Mouse (Mus musculus): ENCODE measurements at regions not wholly inside any gene's neighbourhood (a gene's known extent, or its start where the extent isn't known, plus 50 kb on each side); places are given as distances from the start of the nearest gene placed in this dataset.
A peak's percentile ranks its signal among the peaks of the same experiment; 100 is the strongest.

GRCm38 (mm10) chr15:43926034-43926433 lies 3791.9 kb downstream of the 9330182O14Rik start:
- H3K9me3 ChIP-seq (ENCODE audit: control insufficient read depth, low read length) = no peaks in the 10 kb centered on the region
- H3K36me3 ChIP-seq (ENCODE audit: control insufficient read depth, insufficient read depth, low read length) = no peaks in the 10 kb centered on the region
- no peaks in the 10 kb centered on the region for H3K4me1 ChIP-seq (ENCODE audit: control insufficient read depth, insufficient read depth, low read length)
- WGBS = 88% methylated on average over 1 of the region's 1 CpGs
- no peak overlapping the region for H3K4me3 ChIP-seq (ENCODE audit: low read depth, low read length)
- H3K9ac ChIP-seq (replicated peaks; ENCODE audit: low read depth, low read length) = no peak overlapping the region
- H3K27ac ChIP-seq (ENCODE audit: low read depth, low read length) = no peak overlapping the region
- no peak for ATAC-seq (ENCODE audit: low read depth)
- H3K4me2 ChIP-seq (ENCODE audit: low read depth, low read length) = no peak overlapping the region
- H3K27me3 ChIP-seq (ENCODE audit: control insufficient read depth, insufficient read depth, low read length) = no peaks in the 10 kb centered on the region

DNA sequence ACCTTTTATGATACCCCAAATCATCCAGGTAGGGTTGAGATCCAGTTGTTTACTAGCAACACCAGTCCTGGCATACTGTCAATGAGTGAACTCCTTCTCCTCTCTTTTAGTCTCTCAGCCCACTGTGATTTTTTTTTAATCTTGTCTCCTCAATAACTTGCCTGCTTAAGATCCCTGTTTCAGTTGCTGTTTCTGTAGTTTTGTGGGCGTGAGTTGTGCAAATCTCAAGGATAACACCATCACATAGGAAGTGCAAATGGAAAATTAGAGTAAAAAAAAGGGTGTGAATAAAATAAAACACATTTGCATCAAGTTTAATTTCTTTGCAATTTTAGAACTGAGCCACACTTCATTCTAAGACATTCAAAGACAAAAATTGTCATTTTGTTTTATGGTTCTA lies 3799.4 kb downstream of the 9330182O14Rik start:
- H3K4me3 ChIP-seq (ENCODE audit: low read depth, low read length) = no peak overlapping the region
- H3K36me3 ChIP-seq (ENCODE audit: control insufficient read depth, insufficient read depth, low read length) = no peaks in the 10 kb centered on the region
- H3K27me3 ChIP-seq (ENCODE audit: control insufficient read depth, insufficient read depth, low read length) = no peaks in the 10 kb centered on the region
- H3K27ac ChIP-seq (ENCODE audit: low read depth, low read length) = no peak overlapping the region
- no peak for ATAC-seq (ENCODE audit: low read depth)
- no peak overlapping the region for H3K4me2 ChIP-seq (ENCODE audit: low read depth, low read length)
- H3K4me1 ChIP-seq (ENCODE audit: control insufficient read depth, insufficient read depth, low read length) = no peaks in the 10 kb centered on the region
- no peaks in the 10 kb centered on the region for H3K9me3 ChIP-seq (ENCODE audit: control insufficient read depth, low read length)
- no peak overlapping the region for H3K9ac ChIP-seq (replicated peaks; ENCODE audit: low read depth, low read length)
- WGBS = 85% methylated on average over 1 of the region's 1 CpGs

GRCm38 (mm10) chr15:43940424-43940823 lies 3806.3 kb downstream of the 9330182O14Rik start:
- WGBS = 43% methylated on average over 2 of the region's 2 CpGs
- ATAC-seq (ENCODE audit: low read depth) = peak; percentile 36; the same call in 1 of the 2 replicates
- Histone ChIP-seq H3K36me3 (ENCODE audit: control insufficient read depth, insufficient read depth, low read length) (no peaks in the 10 kb centered on the region), H3K4me2 (ENCODE audit: low read depth, low read length) (no peak overlapping the region), H3K4me1 (ENCODE audit: control insufficient read depth, insufficient read depth, low read length) (no peaks in the 10 kb centered on the region), H3K27me3 (ENCODE audit: control insufficient read depth, insufficient read depth, low read length) (no peaks in the 10 kb centered on the region), H3K4me3 (ENCODE audit: low read depth, low read length) (no peak overlapping the region), H3K9me3 (ENCODE audit: control insufficient read depth, low read length) (no peaks in the 10 kb centered on the region), H3K27ac (ENCODE audit: low read depth, low read length) (no peak overlapping the region), H3K9ac (replicated peaks; ENCODE audit: low read depth, low read length) (no peak overlapping the region)

- Histone ChIP-seq H3K4me2 (ENCODE audit: low read depth, low read length) (no peak overlapping the region), H3K4me1 (ENCODE audit: control insufficient read depth, insufficient read depth, low read length) (no peaks in the 10 kb centered on the region), H3K4me3 (ENCODE audit: low read depth, low read length) (no peak overlapping the region), H3K27me3 (ENCODE audit: control insufficient read depth, insufficient read depth, low read length) (no peaks in the 10 kb centered on the region), H3K9ac (replicated peaks; ENCODE audit: low read depth, low read length) (no peak overlapping the region), H3K9me3 (ENCODE audit: control insufficient read depth, low read length) (no peaks in the 10 kb centered on the region), H3K27ac (ENCODE audit: low read depth, low read length) (no peak overlapping the region), H3K36me3 (ENCODE audit: control insufficient read depth, insufficient read depth, low read length) (no peaks in the 10 kb centered on the region)
- no peak for ATAC-seq (ENCODE audit: low read depth)
- WGBS = 77% methylated on average over 4 of the region's 4 CpGs
These were observed 3806.7 kb downstream of the 9330182O14Rik start for GRCm38 (mm10) chr15:43940905-43941304.

DNA sequence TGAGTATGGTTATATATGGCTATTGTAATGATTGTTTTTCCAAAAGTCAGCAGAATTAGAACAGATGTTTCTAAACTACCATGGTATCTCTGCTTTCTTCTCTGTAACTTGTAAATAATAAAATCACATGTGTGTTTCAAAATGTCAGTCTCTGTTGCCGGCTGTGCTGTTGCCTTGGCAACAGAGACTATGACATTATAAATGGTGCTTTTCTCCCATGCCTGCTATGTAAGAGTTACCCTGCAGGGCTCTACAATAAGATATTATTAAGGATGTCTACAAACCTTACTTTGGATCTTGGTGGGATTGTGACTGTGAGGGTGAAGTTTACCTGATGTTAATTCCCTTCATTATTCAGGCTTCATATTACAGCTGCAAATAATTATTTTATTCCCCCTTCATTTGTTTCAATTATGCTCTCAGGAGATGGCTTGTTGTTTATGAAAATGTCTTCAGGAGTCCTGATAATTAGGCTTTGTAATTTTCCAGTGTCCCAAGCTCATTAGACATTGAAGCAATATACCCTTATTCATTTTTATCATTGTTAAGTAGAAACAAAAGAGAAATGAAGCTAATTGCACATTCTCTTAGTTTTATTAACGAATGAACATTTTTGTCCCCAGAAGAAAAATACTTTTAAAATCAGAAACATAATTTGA lies 3808.0 kb downstream of the 9330182O14Rik start:
- Histone ChIP-seq H3K27ac (ENCODE audit: low read depth, low read length) (no peak overlapping the region), H3K36me3 (ENCODE audit: control insufficient read depth, insufficient read depth, low read length) (no peaks in the 10 kb centered on the region), H3K27me3 (ENCODE audit: control insufficient read depth, insufficient read depth, low read length) (no peaks in the 10 kb centered on the region), H3K9ac (replicated peaks; ENCODE audit: low read depth, low read length) (no peak overlapping the region), H3K4me1 (ENCODE audit: control insufficient read depth, insufficient read depth, low read length) (no peaks in the 10 kb centered on the region), H3K4me2 (ENCODE audit: low read depth, low read length) (no peak overlapping the region), H3K4me3 (ENCODE audit: low read depth, low read length) (no peak overlapping the region), H3K9me3 (ENCODE audit: control insufficient read depth, low read length) (no peaks in the 10 kb centered on the region)
- ATAC-seq (ENCODE audit: low read depth) = peak; percentile 87
- 35% methylated on average over 2 of the region's 2 CpGs for WGBS

- Histone ChIP-seq H3K9me3 (ENCODE audit: control insufficient read depth, low read length) (no peaks in the 10 kb centered on the region), H3K27ac (ENCODE audit: low read depth, low read length) (no peak overlapping the region), H3K27me3 (ENCODE audit: control insufficient read depth, insufficient read depth, low read length) (no peaks in the 10 kb centered on the region), H3K9ac (replicated peaks; ENCODE audit: low read depth, low read length) (no peak overlapping the region), H3K36me3 (ENCODE audit: control insufficient read depth, insufficient read depth, low read length) (no peaks in the 10 kb centered on the region), H3K4me2 (ENCODE audit: low read depth, low read length) (no peak overlapping the region), H3K4me3 (ENCODE audit: low read depth, low read length) (no peak overlapping the region), H3K4me1 (ENCODE audit: control insufficient read depth, insufficient read depth, low read length) (no peaks in the 10 kb centered on the region)
- ATAC-seq (ENCODE audit: low read depth) = no peak
These were observed 3850.8 kb downstream of the 9330182O14Rik start for GRCm38 (mm10) chr15:43984991-43985390.

GRCm38 (mm10) chr15:43991229-43991628 lies 3857.1 kb downstream of the 9330182O14Rik start:
- ATAC-seq (ENCODE audit: low read depth) = no peak

DNA sequence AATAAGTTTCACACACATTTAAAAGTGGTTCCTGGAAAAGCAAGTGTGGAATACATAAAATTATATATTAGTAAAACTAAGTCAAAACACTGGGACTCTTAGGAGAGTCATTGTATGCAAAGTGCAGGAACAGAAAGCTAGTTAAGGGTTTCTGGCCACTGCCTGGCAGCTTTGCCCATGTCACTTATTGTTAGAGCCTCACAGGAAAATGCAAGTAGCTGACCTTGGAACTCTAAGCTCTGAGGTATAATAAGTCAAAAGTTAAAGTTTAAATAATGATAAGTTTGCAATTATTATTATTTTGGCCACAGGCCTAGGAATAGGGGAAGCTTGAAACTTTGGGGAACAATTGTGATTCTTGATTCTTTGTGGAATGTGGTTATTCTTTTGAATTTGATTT lies 3858.8 kb downstream of the 9330182O14Rik start:
- Histone ChIP-seq H3K36me3 (ENCODE audit: control insufficient read depth, insufficient read depth, low read length) (no peaks in the 10 kb centered on the region), H3K9me3 (ENCODE audit: control insufficient read depth, low read length) (no peaks in the 10 kb centered on the region), H3K4me1 (ENCODE audit: control insufficient read depth, insufficient read depth, low read length) (no peaks in the 10 kb centered on the region), H3K4me2 (ENCODE audit: low read depth, low read length) (no peak overlapping the region), H3K27ac (ENCODE audit: low read depth, low read length) (no peak overlapping the region), H3K27me3 (ENCODE audit: control insufficient read depth, insufficient read depth, low read length) (no peaks in the 10 kb centered on the region), H3K4me3 (ENCODE audit: low read depth, low read length) (no peak overlapping the region), H3K9ac (replicated peaks; ENCODE audit: low read depth, low read length) (no peak overlapping the region)
- ATAC-seq (ENCODE audit: low read depth) = no peak

More at GRCm38 (mm10) chr15:43991229-43991628, 3857.1 kb downstream of the 9330182O14Rik start:
- no peak overlapping the region for H3K4me2 ChIP-seq (ENCODE audit: low read depth, low read length)
- no peak overlapping the region for H3K4me3 ChIP-seq (ENCODE audit: low read depth, low read length)
- H3K27ac ChIP-seq (ENCODE audit: low read depth, low read length) = no peak overlapping the region
- H3K9me3 ChIP-seq (ENCODE audit: control insufficient read depth, low read length) = no peaks in the 10 kb centered on the region
- no peaks in the 10 kb centered on the region for H3K4me1 ChIP-seq (ENCODE audit: control insufficient read depth, insufficient read depth, low read length)
- no peaks in the 10 kb centered on the region for H3K36me3 ChIP-seq (ENCODE audit: control insufficient read depth, insufficient read depth, low read length)
- no peaks in the 10 kb centered on the region for H3K27me3 ChIP-seq (ENCODE audit: control insufficient read depth, insufficient read depth, low read length)
- no peak overlapping the region for H3K9ac ChIP-seq (replicated peaks; ENCODE audit: low read depth, low read length)
- WGBS = 36% methylated on average over 1 of the region's 1 CpGs

GRCm38 (mm10) chr15:44026468-44027028 lies 3892.4 kb downstream of the 9330182O14Rik start:
- H3K4me2 ChIP-seq (ENCODE audit: low read depth, low read length) = no peak overlapping the region
- WGBS = 59% methylated on average over 6 of the region's 6 CpGs
- H3K36me3 ChIP-seq (ENCODE audit: control insufficient read depth, insufficient read depth, low read length) = no peaks in the 10 kb centered on the region
- H3K9ac ChIP-seq (replicated peaks; ENCODE audit: low read depth, low read length) = no peak overlapping the region
- H3K27me3 ChIP-seq (ENCODE audit: control insufficient read depth, insufficient read depth, low read length) = no peaks in the 10 kb centered on the region
- no peak overlapping the region for H3K27ac ChIP-seq (ENCODE audit: low read depth, low read length)
- H3K4me3 ChIP-seq (ENCODE audit: low read depth, low read length) = no peak overlapping the region
- no peaks in the 10 kb centered on the region for H3K9me3 ChIP-seq (ENCODE audit: control insufficient read depth, low read length)
- ATAC-seq (ENCODE audit: low read depth) = no peak
- H3K4me1 ChIP-seq (ENCODE audit: control insufficient read depth, insufficient read depth, low read length) = no peaks in the 10 kb centered on the region

All from neural tube, embryonic 14.5 days (tissue).